Mouse (Mus musculus) embryonic fibroblast, embryonic 13.5 days (primary cell): ENCODE results near the gene Myo18a.

ENCODE experiments used
- CTCF ChIP-seq: IDR thresholded peaks from 2 replicates; pipeline ENCODE4 v1.5.1; 2011; ENCODE audit warnings: mild to moderate bottlenecking, control low read depth, low read length, moderate library complexity, borderline replicate concordance; ENCODE audit not compliant: insufficient read depth
- POLR2A ChIP-seq: IDR thresholded peaks from 2 replicates; pipeline ENCODE4 v1.6.1; 2011; ENCODE audit warnings: low read depth, mild to moderate bottlenecking, control low read depth, low read length, moderate library complexity

DNA sequence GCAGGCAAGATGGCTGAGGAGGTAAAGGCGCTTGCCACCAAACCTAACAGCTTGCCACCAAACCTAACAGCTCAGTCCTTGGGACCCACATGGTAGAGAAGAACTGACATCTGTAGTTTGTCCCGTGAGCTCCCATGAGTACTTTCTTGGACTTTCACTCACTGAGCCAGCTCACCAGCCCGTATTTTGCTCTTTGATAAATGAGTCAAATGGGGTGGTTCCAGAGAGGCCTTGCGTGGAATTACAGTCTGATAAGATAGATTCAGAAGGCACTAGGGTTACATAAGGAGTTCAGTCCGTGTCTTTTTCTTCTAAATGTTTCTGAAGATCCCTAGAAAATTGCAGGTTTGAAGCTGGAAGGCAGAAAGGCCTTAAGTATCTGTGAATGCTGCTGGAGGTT, 10.5 kb upstream of the Myo18a start:
- TF ChIP-seq CTCF = no peak
- TF ChIP-seq POLR2A = no peak
